Mouse (Mus musculus): Measurements from ENCODE around the gene Klhl33.

Gene Klhl33

DNA sequence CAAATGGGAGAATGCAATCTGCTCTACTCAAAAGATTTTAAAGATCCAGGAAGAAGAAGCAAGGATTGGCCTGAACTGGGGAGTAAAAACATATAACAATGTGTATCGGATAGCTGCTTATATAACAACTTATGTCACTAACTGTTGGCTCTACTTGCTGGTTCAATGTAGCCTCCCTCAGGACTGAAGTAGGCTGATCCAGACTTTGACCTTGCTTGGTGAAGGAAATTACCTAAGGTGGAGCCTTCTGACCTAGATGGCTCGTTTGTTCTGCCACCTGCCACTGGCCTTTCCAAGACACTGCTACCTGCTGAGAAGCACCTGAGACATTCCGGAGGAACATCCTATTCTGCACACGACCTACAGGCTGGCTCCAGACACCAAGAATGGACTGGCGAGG lies 41.5 kb downstream of the Klhl33 start:
- no peak for DNase-seq (ENCODE audit: low spot score in 2 of 2)

All from cerebellum, postnatal 4 days (tissue).